Mouse (Mus musculus): ENCODE measurements around the gene Arpc3.

GRCm38 (mm10) chr5:122454883-122455282, 63.2 kb downstream of the Arpc3 start:
- TF ChIP-seq CTCF (IDR thresholded peaks at IDR 0.05; ENCODE audit: extremely low read depth, insufficient read depth, insufficient read length, insufficient replicate concordance) = no peak
- no peak for TF ChIP-seq POLR2A (IDR thresholded peaks at IDR 0.05; ENCODE audit: low read depth, low read length)
